Mouse (Mus musculus) cerebral cortex, adult 2 months (tissue): ENCODE measurements around the gene Jagn1.

ENCODE experiments used
- WGBS: fragments of 180-500 bp; shearing (Covaris S2); methylation state at CpG from one replicate; pipeline ENCODE4 v1.1.7; 2018; 5-methylcytosine and 5-hydroxymethylcytosine counted together

The Jagn1 gene

DNA sequence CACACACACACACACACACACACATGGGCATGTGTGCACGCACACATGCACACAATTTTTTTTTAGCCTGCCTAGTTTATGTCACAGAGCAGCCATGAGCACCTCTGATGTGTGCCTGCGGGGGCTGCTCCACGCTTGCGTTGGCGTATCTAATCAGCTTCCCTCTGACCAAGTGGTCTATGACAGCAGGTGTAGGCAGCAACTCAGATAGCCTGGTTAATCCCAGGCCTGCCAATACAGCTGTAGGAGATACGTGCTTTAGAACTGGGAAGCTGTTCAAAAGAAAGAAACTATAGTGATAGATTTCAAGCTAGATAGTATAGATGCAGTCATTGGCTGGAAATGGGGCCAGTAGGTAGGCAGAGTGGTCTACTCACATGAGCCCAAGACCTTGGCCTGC lies 31.3 kb downstream of the Jagn1 start:
- WGBS, result 88% methylated on average over 6 of the region's 6 CpGs

- 79% methylated on average over 7 of the region's 7 CpGs for WGBS
Measured at GRCm38 (mm10) chr6:113477353-113477752, 35.0 kb downstream of the Jagn1 start.

DNA sequence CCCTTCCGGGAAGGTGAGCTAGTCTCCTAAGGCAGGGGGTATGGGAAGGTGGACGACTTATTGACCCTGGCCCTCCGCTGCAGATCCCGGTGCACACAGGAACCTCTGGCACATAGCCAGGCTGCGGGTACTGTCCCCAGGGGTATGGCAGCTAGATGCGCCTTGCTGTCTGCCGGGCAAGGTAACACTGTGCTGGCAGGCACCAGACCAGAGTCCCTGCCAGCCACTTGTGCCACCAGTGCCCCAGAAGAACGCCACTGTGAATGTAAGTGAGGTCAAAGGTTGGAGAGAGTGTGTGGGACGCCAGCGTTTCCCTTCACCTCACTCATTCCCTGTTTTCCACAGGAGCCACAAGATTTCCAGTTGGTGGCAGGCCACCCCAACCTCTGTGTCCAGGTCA lies 36.5 kb downstream of the Jagn1 start:
- WGBS, result 84% methylated on average over 10 of the region's 10 CpGs

GRCm38 (mm10) chr6:113480555-113481373 lies 38.4 kb downstream of the Jagn1 start:
- 65% methylated on average over 18 of the region's 18 CpGs for WGBS

DNA sequence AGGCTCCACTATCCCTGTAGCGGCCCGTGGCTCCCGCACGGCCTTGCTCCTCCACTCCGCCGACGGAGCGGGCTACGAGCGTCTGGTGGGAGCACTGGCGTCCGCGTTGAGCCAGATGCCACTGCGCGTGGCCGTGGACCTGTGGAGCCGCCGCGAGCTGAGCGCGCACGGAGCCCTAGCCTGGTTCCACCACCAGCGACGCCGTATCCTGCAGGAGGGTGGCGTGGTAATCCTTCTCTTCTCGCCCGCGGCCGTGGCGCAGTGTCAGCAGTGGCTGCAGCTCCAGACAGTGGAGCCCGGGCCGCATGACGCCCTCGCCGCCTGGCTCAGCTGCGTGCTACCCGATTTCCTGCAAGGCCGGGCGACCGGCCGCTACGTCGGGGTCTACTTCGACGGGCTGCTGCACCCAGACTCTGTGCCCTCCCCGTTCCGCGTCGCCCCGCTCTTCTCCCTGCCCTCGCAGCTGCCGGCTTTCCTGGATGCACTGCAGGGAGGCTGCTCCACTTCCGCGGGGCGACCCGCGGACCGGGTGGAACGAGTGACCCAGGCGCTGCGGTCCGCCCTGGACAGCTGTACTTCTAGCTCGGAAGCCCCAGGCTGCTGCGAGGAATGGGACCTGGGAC lies 40.2 kb downstream of the Jagn1 start:
- 3% methylated on average over 65 of the region's 65 CpGs for WGBS

GRCm38 (mm10) chr6:113483100-113483615 lies 40.8 kb downstream of the Jagn1 start, which contains the start of gene Creld1:
Creld1 (plus strand) TSS chr6:113483297.
- under 1% methylated on average over 26 of the region's 26 CpGs for WGBS

- 6% methylated on average over 10 of the region's 10 CpGs for WGBS
Measured at GRCm38 (mm10) chr6:113483729-113484128, 41.4 kb downstream of the Jagn1 start.

GRCm38 (mm10) chr6:113487125-113487576 lies 44.8 kb downstream of the Jagn1 start:
- 31% methylated on average over 7 of the region's 7 CpGs for WGBS

DNA sequence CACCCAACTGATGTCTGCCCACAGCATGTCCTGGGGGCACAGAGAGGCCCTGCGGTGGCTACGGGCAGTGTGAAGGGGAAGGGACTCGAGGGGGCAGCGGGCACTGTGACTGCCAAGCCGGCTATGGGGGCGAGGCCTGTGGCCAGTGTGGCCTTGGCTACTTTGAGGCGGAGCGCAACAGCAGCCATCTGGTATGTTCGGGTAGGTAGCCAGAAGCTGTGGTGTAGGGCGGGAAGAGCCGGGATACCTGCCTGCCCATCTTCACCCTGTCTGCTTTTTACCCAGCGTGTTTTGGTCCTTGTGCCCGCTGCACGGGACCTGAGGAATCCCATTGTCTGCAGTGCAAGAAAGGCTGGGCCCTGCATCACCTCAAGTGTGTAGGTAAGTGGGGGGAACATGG lies 47.0 kb downstream of the Jagn1 start:
- WGBS, result 94% methylated on average over 14 of the region's 14 CpGs

DNA sequence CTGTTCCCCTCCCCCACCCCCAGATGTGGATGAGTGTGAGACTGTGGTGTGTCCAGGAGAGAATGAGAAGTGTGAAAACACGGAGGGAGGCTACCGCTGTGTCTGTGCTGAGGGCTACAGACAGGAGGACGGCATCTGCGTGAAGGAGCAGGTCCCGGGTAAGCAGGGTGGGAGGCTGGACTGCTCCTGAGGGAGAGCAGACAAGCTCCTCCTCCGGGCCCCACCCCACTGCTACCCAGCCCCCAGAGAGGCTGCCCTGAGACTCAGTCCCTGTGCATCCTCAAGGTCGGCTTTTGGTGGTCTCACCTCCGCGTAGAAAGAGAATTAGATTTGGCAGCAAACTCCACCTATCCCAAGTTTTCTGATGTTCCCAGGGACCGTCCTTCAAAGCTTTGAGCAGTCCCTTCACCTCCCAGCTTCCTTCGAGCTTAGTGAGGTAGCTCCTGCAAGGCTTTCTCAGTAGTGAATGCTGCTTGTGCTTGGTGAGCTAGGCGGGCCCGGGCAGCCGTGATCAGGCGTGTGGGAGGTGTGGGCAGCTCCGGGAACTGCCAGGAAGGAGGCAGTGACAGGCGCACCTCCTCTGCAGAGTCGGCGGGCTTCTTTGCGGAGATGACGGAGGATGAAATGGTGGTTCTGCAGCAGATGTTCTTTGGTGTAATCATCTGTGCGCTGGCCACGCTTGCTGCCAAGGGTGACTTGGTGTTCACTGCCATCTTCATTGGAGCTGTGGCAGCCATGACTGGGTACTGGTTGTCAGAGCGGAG lies 49.9 kb downstream of the Jagn1 start:
- WGBS, result 51% methylated on average over 24 of the region's 24 CpGs

GRCm38 (mm10) chr6:113494258-113494788 lies 52.0 kb downstream of the Jagn1 start:
- WGBS, result 4% methylated on average over 54 of the region's 54 CpGs

DNA sequence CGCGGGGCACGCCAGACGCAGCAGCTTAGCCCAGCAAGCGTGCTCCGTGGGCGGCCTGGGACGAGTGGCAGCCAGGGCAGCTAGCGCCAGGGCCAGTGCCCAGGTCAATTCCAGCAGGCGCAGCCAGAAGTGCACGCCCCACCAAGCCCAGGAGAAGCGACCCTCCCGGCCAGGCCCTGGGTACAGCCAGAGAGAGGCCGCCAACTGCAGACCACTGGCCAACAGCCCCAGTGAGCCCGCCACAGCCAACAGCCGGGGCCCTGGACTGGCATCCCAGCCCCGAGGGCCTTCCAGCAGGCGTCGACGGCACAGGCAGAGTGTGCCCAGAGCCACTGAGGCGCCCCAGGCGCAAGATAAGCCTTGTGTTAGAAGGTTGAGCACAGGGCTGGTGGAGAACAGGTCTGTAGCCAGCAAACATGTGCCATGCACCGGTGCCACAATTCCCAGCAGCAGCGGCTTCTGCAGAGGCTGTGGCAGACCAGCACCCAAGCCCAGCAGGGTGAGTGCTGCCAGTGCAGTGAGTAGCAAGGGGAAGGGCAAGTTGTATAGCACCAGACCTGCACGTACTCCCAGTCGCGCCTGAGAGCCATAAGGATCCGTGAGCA lies 52.8 kb downstream of the Jagn1 start:
- WGBS, result 58% methylated on average over 28 of the region's 28 CpGs
